17 mouse cellular contexts compared by ENCODE assay signal in the genomic region with DNA sequence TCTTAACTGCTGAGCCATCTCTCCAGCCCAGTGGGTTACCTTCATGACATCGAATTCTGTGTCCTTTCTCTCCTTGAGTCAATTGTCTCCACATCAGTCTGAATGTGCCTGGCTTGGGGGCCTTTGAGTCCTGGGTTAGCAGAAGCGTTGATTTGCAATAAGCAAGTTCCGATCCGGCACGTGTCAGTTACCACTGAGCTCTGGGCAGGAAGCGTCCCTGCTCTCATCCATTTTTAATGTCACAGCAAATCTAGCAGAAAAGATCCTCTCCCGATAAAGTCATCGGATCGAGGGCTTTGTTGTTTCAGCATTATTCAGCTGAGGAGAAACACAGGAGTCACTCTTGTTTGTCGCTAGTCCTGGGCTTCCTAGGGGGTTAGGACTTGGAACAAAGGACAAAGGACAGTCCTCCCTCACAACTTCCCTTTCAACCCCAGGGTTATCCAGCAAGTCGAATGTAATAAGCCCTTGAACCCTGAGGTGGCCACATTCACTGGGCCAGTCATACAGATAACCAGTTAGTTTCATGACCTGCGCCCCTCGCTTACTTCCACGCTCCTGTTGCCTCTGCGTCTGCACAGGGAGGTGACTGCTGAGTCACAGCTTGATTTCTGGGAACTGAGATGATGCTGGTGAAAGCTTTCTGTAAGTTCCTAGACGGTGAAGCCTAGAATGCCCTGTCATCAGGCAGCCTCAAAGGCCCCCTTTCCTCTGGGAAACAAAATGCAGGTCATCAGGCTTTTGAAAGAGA. TPM values are rescaled to one million over a fixed set of nuclear protein-coding genes. Genes with fewer than 3 reads are reported as not detected.
A peak's percentile ranks its signal among the peaks of the same experiment; 100 is the strongest.
DNase-seq lines count a peak whose midpoint lies in the region; ATAC-seq and TF ChIP-seq lines count a peak whose summit lies in the region.
"Had no signal": no experiment of that assay in that cellular context is flagged by ENCODE, and none has a peak within 500 bp of the region (broad histone marks: within the 10 kb centered on the region; RNA-seq: fewer than 3 reads in every experiment).

No protein-coding gene starts in this region.

- H3K27me3 ChIP-seq in forebrain, embryonic 10.5 days (ENCODE audit: poor library complexity, severe bottlenecking): peaks cover 35% of the 10 kb centered on the region
- no peaks in the 10 kb centered on the region for H3K27me3 ChIP-seq in forebrain, embryonic 16.5 days (replicated peaks; ENCODE audit: control insufficient read depth, insufficient read depth, low read length)
- no peaks in the 10 kb centered on the region for H3K27me3 ChIP-seq in stomach, embryonic 16.5 days (ENCODE audit: control insufficient read depth, insufficient read depth, low read length)
- no peaks in the 10 kb centered on the region for H3K27me3 ChIP-seq in stomach, postnatal 0 days (ENCODE audit: control insufficient read depth, insufficient read depth, low read length)

- H3K4me3 ChIP-seq in forebrain, embryonic 10.5 days: no peak overlapping the region
- H3K4me3 ChIP-seq in forebrain, embryonic 16.5 days (replicated peaks; ENCODE audit: low read length): no peak overlapping the region
- no peak overlapping the region for H3K4me3 ChIP-seq in stomach, embryonic 16.5 days (replicated peaks; ENCODE audit: low read length)
- no peak overlapping the region for H3K4me3 ChIP-seq in stomach, postnatal 0 days (ENCODE audit: low read depth, low read length)
- H3K4me3 ChIP-seq: gastrocnemius, adult 2 months had no signal

- H3K9ac ChIP-seq in forebrain, embryonic 16.5 days (replicated peaks; ENCODE audit: low read depth, low read length): no peak overlapping the region
- H3K9ac ChIP-seq in stomach, embryonic 16.5 days (ENCODE audit: low read length): 0 out of 2 replicates have a peak overlapping the region, but pooled peaks have one; percentile 26
- H3K9ac ChIP-seq in stomach, postnatal 0 days (ENCODE audit: low read length): no peak overlapping the region

- 13% methylated on average over 16 of the region's 16 CpGs for WGBS in forebrain, embryonic 10.5 days
- 17% methylated on average over 16 of the region's 16 CpGs for WGBS in forebrain, embryonic 16.5 days
- 36% methylated on average over 16 of the region's 16 CpGs for WGBS in stomach, embryonic 16.5 days
- WGBS in stomach, postnatal 0 days: 42% methylated on average over 16 of the region's 16 CpGs

- H3K27ac ChIP-seq in forebrain, embryonic 10.5 days: peak overlapping the region; percentile 70
- H3K27ac ChIP-seq in forebrain, embryonic 16.5 days (ENCODE audit: low read length): no peak overlapping the region
- H3K27ac ChIP-seq in stomach, embryonic 16.5 days (ENCODE audit: low read length): no peak overlapping the region
- no peak overlapping the region for H3K27ac ChIP-seq in stomach, postnatal 0 days (replicated peaks)
- H3K27ac ChIP-seq: gastrocnemius, adult 2 months had no signal

- ATAC-seq in forebrain, embryonic 16.5 days: no peak
- ATAC-seq in stomach, embryonic 16.5 days (ENCODE audit: insufficient read depth, low FRiP score): no peak
- ATAC-seq in stomach, postnatal 0 days (ENCODE audit: low FRiP score, low TSS enrichment): no peak
- peak; percentile 30 for ATAC-seq in megakaryocyte progenitor cell, adult 5-6 weeks (replicated peaks; ENCODE audit: poor library complexity)
- ATAC-seq: lung, postnatal 0 days had no signal

- H3K36me3 ChIP-seq in forebrain, embryonic 10.5 days (replicated peaks): no peaks in the 10 kb centered on the region
- no peaks in the 10 kb centered on the region for H3K36me3 ChIP-seq in forebrain, embryonic 16.5 days (ENCODE audit: control insufficient read depth, insufficient read depth)
- no peaks in the 10 kb centered on the region for H3K36me3 ChIP-seq in stomach, embryonic 16.5 days (ENCODE audit: control insufficient read depth, insufficient read depth, low read length)
- H3K36me3 ChIP-seq in stomach, postnatal 0 days (ENCODE audit: control insufficient read depth, insufficient read depth, low read length): no peaks in the 10 kb centered on the region

- H3K4me1 ChIP-seq in forebrain, embryonic 10.5 days: peaks cover 38% of the 10 kb centered on the region
- peaks cover 26% of the 10 kb centered on the region for H3K4me1 ChIP-seq in forebrain, embryonic 16.5 days (replicated peaks; ENCODE audit: control insufficient read depth, insufficient read depth, low read length)
- peaks cover 8% of the 10 kb centered on the region; the same call in 1 of the 2 replicates for H3K4me1 ChIP-seq in stomach, embryonic 16.5 days (ENCODE audit: control insufficient read depth, insufficient read depth, low read length)
- no peaks in the 10 kb centered on the region; the same call in 1 of the 2 replicates for H3K4me1 ChIP-seq in stomach, postnatal 0 days (replicated peaks; ENCODE audit: control insufficient read depth, insufficient read depth)

- no peak overlapping the region for H3K4me2 ChIP-seq in forebrain, embryonic 16.5 days (ENCODE audit: low read length)
- H3K4me2 ChIP-seq in stomach, embryonic 16.5 days (ENCODE audit: low read depth, low read length): no peak overlapping the region
- H3K4me2 ChIP-seq in stomach, postnatal 0 days (replicated peaks; ENCODE audit: low read depth): no peak overlapping the region

- no peaks in the 10 kb centered on the region for H3K9me3 ChIP-seq in forebrain, embryonic 10.5 days
- no peaks in the 10 kb centered on the region for H3K9me3 ChIP-seq in forebrain, embryonic 16.5 days (ENCODE audit: control insufficient read depth, low read length)
- H3K9me3 ChIP-seq in stomach, embryonic 16.5 days (replicated peaks; ENCODE audit: control insufficient read depth, low read length): no peaks in the 10 kb centered on the region
- no peaks in the 10 kb centered on the region for H3K9me3 ChIP-seq in stomach, postnatal 0 days (ENCODE audit: control insufficient read depth, low read length)

- TF ChIP-seq CTCF in stomach, postnatal 0 days (IDR thresholded peaks at IDR 0.05; ENCODE audit: low read depth): no peak

- no peak for DNase-seq in forebrain, embryonic 10.5 days (ENCODE audit: extremely low spot score, low spot score)
- DNase-seq in stomach, postnatal 0 days (ENCODE audit: low spot score): no peak
- DNase-seq in urinary bladder, postnatal 14 days (ENCODE audit: low spot score): no peak
- no peak for DNase-seq in urinary bladder, postnatal 10 days (ENCODE audit: low spot score)
- no peak for DNase-seq in MN1 (ENCODE audit: low spot score)
- DNase-seq: cerebellum, adult 9-10 months; gastrocnemius, adult 2 months; heart, postnatal 10 days; kidney, postnatal 10 days; left cerebral cortex, postnatal 4 days; spleen, adult 18-20 months; thymus, postnatal 25 days had no signal

- no peak for TF ChIP-seq EP300 in stomach, postnatal 0 days (optimal IDR thresholded peaks at IDR 0.05)

RNA-seq across cellular contexts. Expression of gene Gm21915, which starts 27.8 kb away (rescaled TPM):
- polyA plus RNA-seq in forebrain, embryonic 10.5 days (2016; fragmentation: Nextera tagmentation; extraction: Ambion mirVana): not detected in 2 replicates
- not detected in 2 replicates for polyA plus RNA-seq in forebrain, embryonic 16.5 days (2015; fragmentation: Nextera tagmentation; extraction: Ambion mirVana)
- polyA plus RNA-seq in stomach, embryonic 16.5 days (2015; fragmentation: Nextera tagmentation; extraction: Ambion mirVana): not detected in 2 replicates
- not detected in 2 replicates for polyA plus RNA-seq in stomach, postnatal 0 days (2015; fragmentation: Nextera tagmentation; extraction: Ambion mirVana)
- not detected in 2 replicates for total RNA-seq in megakaryocyte progenitor cell, adult 5-6 weeks (2015)
- total RNA-seq in megakaryocyte progenitor cell, adult 5-6 weeks (2017): not detected in 2 replicates
- total RNA-seq: adrenal gland, adult 18-20 months; gastrocnemius, adult 2 months; heart, postnatal 10 days; left cerebral cortex, postnatal 4 days had no signal
- polyA plus RNA-seq: lung, postnatal 0 days had no signal

RNA-seq across cellular contexts. Expression of gene Clmp, which starts 43.1 kb away (rescaled TPM):
- 14.7 and 15.4 TPM in 2 replicates for polyA plus RNA-seq in forebrain, embryonic 10.5 days (2016; fragmentation: Nextera tagmentation; extraction: Ambion mirVana)
- 64.7 and 65.5 TPM in 2 replicates for polyA plus RNA-seq in forebrain, embryonic 16.5 days (2015; fragmentation: Nextera tagmentation; extraction: Ambion mirVana)
- polyA plus RNA-seq in stomach, embryonic 16.5 days (2015; fragmentation: Nextera tagmentation; extraction: Ambion mirVana): 21.5 and 23.2 TPM in 2 replicates
- polyA plus RNA-seq in stomach, postnatal 0 days (2015; fragmentation: Nextera tagmentation; extraction: Ambion mirVana): 17.7 and 17.8 TPM in 2 replicates
- total RNA-seq in megakaryocyte progenitor cell, adult 5-6 weeks (2015): 0.10 and 0.22 TPM in 2 replicates
- total RNA-seq in megakaryocyte progenitor cell, adult 5-6 weeks (2017): 0.25 and 0.54 TPM in 2 replicates
